Mouse (Mus musculus) heart, postnatal 0 days (tissue): Measurements from ENCODE around the gene Olfr1369-ps1. TPM values are rescaled to one million over a fixed set of nuclear protein-coding genes. Genes with fewer than 3 reads are reported as not detected.

Source experiments
- ATAC-seq: fragments of 200-750 bp; cut with Nextera tagmentation; 2 replicates; pipeline ENCODE4 v1.8.0; 2017; ENCODE audit warnings: low read depth, moderate number of reproducible peaks, moderate library complexity; ENCODE audit not compliant: insufficient read depth
- DNase-seq: peaks from one replicate; pipeline ENCODE4 v3.0.0-alpha.2; 2016; ENCODE audit warnings: low spot score
- H3K27ac ChIP-seq: fragments of 300-500 bp; sonication (generic); 2 replicates; pipeline ENCODE4 v1.5.1; 2014; ENCODE audit warnings: low read depth, mild to moderate bottlenecking
- H3K27me3 ChIP-seq: fragments of 300-500 bp; sonication (generic); 2 replicates; pipeline ENCODE4 v1.6.1; 2014; ENCODE audit warnings: low read length, mixed read lengths; ENCODE audit not compliant: control insufficient read depth, insufficient read depth
- H3K36me3 ChIP-seq: fragments of 300-500 bp; sonication (generic); replicated peaks from 2 replicates; pipeline ENCODE4 v1.6.1; 2014; ENCODE audit warnings: low read length, mixed read lengths; ENCODE audit not compliant: control insufficient read depth, insufficient read depth
- H3K4me1 ChIP-seq: fragments of 300-500 bp; sonication (generic); 2 replicates; pipeline ENCODE4 v1.6.1; 2014; ENCODE audit warnings: antibody characterized with exemption; ENCODE audit not compliant: control insufficient read depth, insufficient read depth
- H3K4me2 ChIP-seq: fragments of 300-500 bp; sonication (generic); 2 replicates; pipeline ENCODE4 v1.6.1; 2014; ENCODE audit warnings: low read depth, mild to moderate bottlenecking, low read length, moderate library complexity
- H3K4me3 ChIP-seq: fragments of 300-500 bp; sonication (generic); 2 replicates; pipeline ENCODE4 v1.5.1; 2014; ENCODE audit warnings: low read depth, low read length
- H3K9ac ChIP-seq: fragments of 300-500 bp; sonication (generic); replicated peaks from 2 replicates; pipeline ENCODE4 v1.6.1; 2014; ENCODE audit warnings: low read depth, low read length, mixed read lengths
- H3K9me3 ChIP-seq: fragments of 300-500 bp; sonication (generic); replicated peaks from 2 replicates; pipeline ENCODE4 v1.6.1; 2016; ENCODE audit warnings: low read length; ENCODE audit not compliant: control insufficient read depth
- CTCF ChIP-seq: IDR thresholded peaks from 2 replicates; pipeline ENCODE4 v1.5.1; 2016; ENCODE audit warnings: antibody characterized with exemption, control low read depth, low read depth
- EP300 ChIP-seq: IDR thresholded peaks from 2 replicates; pipeline ENCODE4 v1.6.1; 2016; ENCODE audit warnings: antibody characterized with exemption, low read depth
- WGBS: fragments of 180-500 bp; shearing (Covaris S2); extraction: QIAGEN DNeasy Blood & Tissue Kit; methylation state at CpG from one replicate; pipeline ENCODE4 v1.1.7; 2014; 5-methylcytosine and 5-hydroxymethylcytosine counted together
- polyA plus RNA-seq: library from polyadenylated mRNA; unstranded; fragments of >200 nt; fragmentation: Nextera tagmentation; extraction: Ambion mirVana; gene quantifications from 2 replicates; pipeline ENCODE4 v1.2.1, GENCODE M21; 2015
- total RNA-seq: library from RNA; depleted of rRNA; stranded (reverse); fragments of >200 nt; gene quantifications from 2 replicates; pipeline ENCODE4 v1.2.3, GENCODE M21; 2014; ENCODE audit warnings: low replicate concordance; rRNA removed

Gene Olfr1369-ps1
- total and polyA plus RNA-seq, 2 experiments from 2014 or later, result not detected

DNA sequence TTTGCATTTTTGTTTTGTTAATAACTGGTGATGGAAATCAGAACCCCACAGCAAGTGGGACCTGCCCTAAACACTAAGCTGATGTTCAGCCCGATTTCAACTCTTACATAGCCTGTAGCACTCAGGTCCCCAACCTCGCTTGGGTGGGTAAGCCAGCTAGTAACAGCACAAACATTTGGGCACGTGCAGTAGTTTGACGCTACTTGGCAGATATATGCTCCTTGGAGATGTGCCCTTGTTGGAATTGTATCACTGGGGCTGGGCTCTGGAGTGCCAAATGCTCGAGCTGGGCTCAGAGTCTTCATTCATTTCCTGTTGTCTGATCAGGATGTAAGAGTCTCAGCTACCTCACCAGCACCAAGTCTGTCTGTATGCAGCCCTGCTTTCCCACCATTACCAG, 51.3 kb downstream of the Olfr1369-ps1 start:
- no peaks in the 10 kb centered on the region for H3K36me3 ChIP-seq
- ATAC-seq (no peak), DNase-seq (no peak)
- TF ChIP-seq EP300 (no peak), CTCF (no peak)
- no peak overlapping the region for H3K9ac ChIP-seq
- H3K27ac ChIP-seq, result no peak overlapping the region
- H3K4me1 ChIP-seq, result no peaks in the 10 kb centered on the region
- no peak overlapping the region for H3K4me3 ChIP-seq
- 49% methylated on average over 5 of the region's 5 CpGs for WGBS
- H3K4me2 ChIP-seq, result no peak overlapping the region
- H3K27me3 ChIP-seq, result no peaks in the 10 kb centered on the region
- H3K9me3 ChIP-seq, result no peaks in the 10 kb centered on the region

- under 1% methylated on average over 27 of the region's 27 CpGs for WGBS
- DNase-seq, result peak; percentile 63
- H3K36me3 ChIP-seq, result no peaks in the 10 kb centered on the region
- H3K9ac ChIP-seq, result peak overlapping the region; percentile 46; the same call in 1 of the 2 replicates
- peak; percentile 56 for ATAC-seq
- TF ChIP-seq CTCF (no peak), EP300 (no peak; the same call in 1 of the 2 replicates)
- H3K27ac ChIP-seq, result 0 out of 2 replicates have a peak overlapping the region, but pooled peaks have one; percentile 28
- peak overlapping the region; percentile 64 for H3K4me3 ChIP-seq
- no peaks in the 10 kb centered on the region; the same call in 1 of the 2 replicates for H3K4me1 ChIP-seq
- H3K9me3 ChIP-seq, result no peaks in the 10 kb centered on the region
- H3K4me2 ChIP-seq, result peak overlapping the region; percentile 84
- H3K27me3 ChIP-seq, result no peaks in the 10 kb centered on the region
These were observed 55.9 kb downstream of the Olfr1369-ps1 start for GRCm38 (mm10) chr13:21166936-21167909.

DNA sequence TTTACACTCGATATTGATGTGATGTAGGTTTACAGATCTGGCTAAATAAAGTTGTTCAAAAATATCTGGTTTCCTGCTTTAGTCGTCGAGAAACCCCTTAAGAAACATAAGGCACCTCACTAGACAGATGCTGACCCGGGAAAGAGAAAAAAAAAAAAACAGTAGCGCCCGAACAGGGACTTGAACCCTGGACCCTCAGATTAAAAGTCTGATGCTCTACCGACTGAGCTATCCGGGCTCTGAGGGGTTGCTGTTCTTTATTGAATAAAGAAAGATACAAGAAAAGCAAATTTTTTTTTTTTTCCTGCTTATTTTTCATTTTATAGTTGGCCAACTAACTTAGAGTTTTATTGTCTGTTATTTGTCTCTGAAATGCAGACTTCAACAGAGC, 56.6 kb downstream of the Olfr1369-ps1 start:
- ATAC-seq, result peak; percentile 37; the same call in 1 of the 2 replicates
- 0% methylated on average over 8 of the region's 8 CpGs for WGBS
- no peaks in the 10 kb centered on the region for H3K9me3 ChIP-seq
- H3K27ac ChIP-seq, result peak overlapping the region; percentile 43; the same call in 1 of the 2 replicates
- H3K9ac ChIP-seq, result peak overlapping the region; percentile 50; the same call in 1 of the 2 replicates
- peak overlapping the region; percentile 64 for H3K4me3 ChIP-seq
- H3K4me2 ChIP-seq, result peak overlapping the region; percentile 84
- TF ChIP-seq EP300 (no peak), CTCF (no peak)
- no peaks in the 10 kb centered on the region for H3K36me3 ChIP-seq
- DNase-seq, result no peak
- peaks cover 5% of the 10 kb centered on the region for H3K4me1 ChIP-seq
- H3K27me3 ChIP-seq, result no peaks in the 10 kb centered on the region

DNA sequence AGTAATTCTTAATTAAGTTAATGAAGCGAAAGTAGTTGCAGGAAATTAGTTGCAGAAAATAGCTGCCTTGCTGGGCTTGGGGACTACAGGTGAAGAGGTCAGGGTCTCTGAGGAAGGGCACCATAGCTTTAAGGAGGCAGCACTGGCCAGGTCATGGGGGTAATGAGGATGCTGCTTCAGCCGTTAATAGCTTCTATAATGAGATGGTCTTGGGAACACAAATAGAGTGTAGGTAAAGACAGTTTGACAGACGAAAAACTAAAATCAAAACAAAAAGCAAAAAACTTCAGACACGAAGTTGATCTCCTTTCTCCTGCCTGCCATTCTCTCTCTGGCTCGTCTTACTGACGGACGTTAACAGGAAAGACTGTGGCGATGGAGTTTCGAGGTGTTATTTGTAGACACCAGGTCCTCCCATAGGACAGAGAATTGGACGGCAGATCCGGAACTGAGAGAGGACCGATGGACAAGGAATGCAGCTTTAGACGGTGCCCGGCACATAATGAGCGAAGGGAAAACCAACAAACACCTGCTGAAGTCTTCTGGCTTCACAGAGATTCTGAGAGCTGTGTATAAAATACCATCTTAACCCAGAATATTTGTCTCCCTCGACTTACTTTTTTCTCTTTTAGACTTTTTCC, 57.2 kb downstream of the Olfr1369-ps1 start:
- H3K27ac ChIP-seq, result peak overlapping the region; percentile 43

More for the DNA sequence above, 57.2 kb downstream of the Olfr1369-ps1 start:
- peaks cover 7% of the 10 kb centered on the region for H3K4me1 ChIP-seq
- peak overlapping the region; percentile 84 for H3K4me2 ChIP-seq
- ATAC-seq, result no peak
- H3K9me3 ChIP-seq, result no peaks in the 10 kb centered on the region
- WGBS, result under 1% methylated on average over 16 of the region's 16 CpGs
- H3K4me3 ChIP-seq, result peak overlapping the region; percentile 64
- DNase-seq, result peak; percentile 43
- no peaks in the 10 kb centered on the region for H3K27me3 ChIP-seq
- H3K9ac ChIP-seq, result peak overlapping the region; percentile 50
- H3K36me3 ChIP-seq, result no peaks in the 10 kb centered on the region
- TF ChIP-seq EP300 (no peak), CTCF (no peak)

Other genes with a start within 250 kb of the Olfr1369-ps1 start
- not detected in 2 replicates for gene Olfr1370, start 36.5 kb upstream of the Olfr1369-ps1 start, total RNA-seq
- gene Olfr1370, start 36.5 kb upstream of the Olfr1369-ps1 start, polyA plus RNA-seq, result not detected in 2 replicates
- not detected in 2 replicates for gene Olfr263, start 18.2 kb downstream of the Olfr1369-ps1 start, total RNA-seq
- not detected in 2 replicates for gene Olfr263, start 18.2 kb downstream of the Olfr1369-ps1 start, polyA plus RNA-seq
- not detected in 2 replicates for gene Olfr1368, start 34.4 kb downstream of the Olfr1369-ps1 start, total RNA-seq
- gene Olfr1368, start 34.4 kb downstream of the Olfr1369-ps1 start, polyA plus RNA-seq, result not detected in 2 replicates
- 54.7 and 58.2 TPM in 2 replicates for gene Trim27, start 68.0 kb downstream of the Olfr1369-ps1 start, total RNA-seq
- gene Trim27, start 68.0 kb downstream of the Olfr1369-ps1 start, polyA plus RNA-seq, result 33.0 and 35.3 TPM in 2 replicates
- not detected in 2 replicates for gene Gpx5, start 181.2 kb downstream of the Olfr1369-ps1 start, total RNA-seq
- not detected in 2 replicates for gene Gpx5, start 181.2 kb downstream of the Olfr1369-ps1 start, polyA plus RNA-seq
- gene Gpx6, start 200.6 kb downstream of the Olfr1369-ps1 start, total RNA-seq, result not detected in 2 replicates
- gene Gpx6, start 200.6 kb downstream of the Olfr1369-ps1 start, polyA plus RNA-seq, result not detected in 2 replicates
- gene Olfr1367, start 235.4 kb downstream of the Olfr1369-ps1 start, total RNA-seq, result not detected in 2 replicates
- gene Olfr1367, start 235.4 kb downstream of the Olfr1369-ps1 start, polyA plus RNA-seq, result not detected in 2 replicates